Mouse (Mus musculus) megakaryocyte, embryonic 14.5 days (primary cell): ENCODE results near the gene Nat9.

ENCODE experiments used
- FLI1 ChIP-seq: IDR thresholded peaks from 2 replicates; pipeline ENCODE4 v1.6.1; 2012; ENCODE audit warnings: low read length, inconsistent platforms, mixed read lengths
- GATA1 ChIP-seq: IDR thresholded peaks from 3 replicates; pipeline ENCODE4 v1.6.1; 2012; ENCODE audit warnings: mixed read lengths, low read length, inconsistent platforms, borderline replicate concordance

GRCm38 (mm10) chr11:115225301-115225700 lies 37.6 kb upstream of the Nat9 start:
- TF ChIP-seq GATA1 = no peak
- no peak for TF ChIP-seq FLI1
